Comparison of ENCODE assay signal across 9 mouse cellular contexts in genomic region chr17:3792597-3792996, GRCm38 (mm10).
DNase-seq lines count a peak whose midpoint lies in the region; ATAC-seq and TF ChIP-seq lines count a peak whose summit lies in the region.
"Had no signal": no experiment of that assay in that cellular context is flagged by ENCODE, and none has a peak within 500 bp of the region (broad histone marks: within the 10 kb centered on the region; RNA-seq: fewer than 3 reads in every experiment).

No protein-coding gene starts in this region.

- H3K4me3 ChIP-seq in neural tube, embryonic 15.5 days (replicated peaks) = no peak overlapping the region
- no peak overlapping the region for H3K4me3 ChIP-seq in forebrain, postnatal 0 days (ENCODE audit: low read depth, low read length)
- no peak overlapping the region for H3K4me3 ChIP-seq in midbrain, embryonic 13.5 days (replicated peaks)
- H3K4me3 ChIP-seq: embryonic facial prominence, embryonic 15.5 days; lung, embryonic 15.5 days had no signal

- no peak for TF ChIP-seq POLR2A in brain, embryonic 14.5 days (IDR thresholded peaks at IDR 0.05; ENCODE audit: borderline replicate concordance, extremely low read depth, insufficient read depth, insufficient read length, poor library complexity, severe bottlenecking)

- peak; percentile 15 for DNase-seq in neural tube, embryonic 10.5 days (ENCODE audit: extremely low spot score, low spot score)
- DNase-seq in brain, embryonic 14.5 days (ENCODE audit: low read depth) = peak; percentile 74
- peak; percentile 68 for DNase-seq in forebrain, postnatal 0 days
- DNase-seq in layer of hippocampus, adult 9-11 months = peak; percentile 4

- ATAC-seq in neural tube, embryonic 15.5 days (ENCODE audit: low FRiP score) = no peak
- ATAC-seq in forebrain, postnatal 0 days = peak; percentile 82
- ATAC-seq in midbrain, embryonic 13.5 days = peak; percentile 67; the same call in 1 of the 2 replicates
- ATAC-seq in megakaryocyte, adult 5-6 weeks (ENCODE audit: poor library complexity, severe bottlenecking) = no peak

- peak; percentile 53; the same call in 1 of the 2 replicates for TF ChIP-seq CTCF in brain, embryonic 14.5 days (IDR thresholded peaks at IDR 0.05; ENCODE audit: borderline replicate concordance, extremely low read depth, insufficient read depth, insufficient read length)
- TF ChIP-seq CTCF in forebrain, postnatal 0 days (IDR thresholded peaks at IDR 0.05; ENCODE audit: low read depth) = peak; percentile 74

- H3K9ac ChIP-seq in neural tube, embryonic 15.5 days (replicated peaks) = no peak overlapping the region
- H3K9ac ChIP-seq in forebrain, postnatal 0 days = no peak overlapping the region
- no peak overlapping the region for H3K9ac ChIP-seq in midbrain, embryonic 13.5 days (replicated peaks)
- H3K9ac ChIP-seq: embryonic facial prominence, embryonic 15.5 days; lung, embryonic 15.5 days had no signal

- 29% methylated on average over 2 of the region's 2 CpGs for WGBS in neural tube, embryonic 15.5 days
- 23% methylated on average over 2 of the region's 2 CpGs for WGBS in forebrain, postnatal 0 days
- WGBS in midbrain, embryonic 13.5 days = 23% methylated on average over 2 of the region's 2 CpGs

- no peak overlapping the region for H3K27ac ChIP-seq in neural tube, embryonic 15.5 days (replicated peaks)
- no peak overlapping the region for H3K27ac ChIP-seq in forebrain, postnatal 0 days (ENCODE audit: low read depth, low read length)
- no peak overlapping the region for H3K27ac ChIP-seq in midbrain, embryonic 13.5 days
- H3K27ac ChIP-seq: embryonic facial prominence, embryonic 15.5 days; lung, embryonic 15.5 days had no signal

- H3K9me3 ChIP-seq in neural tube, embryonic 15.5 days (replicated peaks) = no peaks in the 10 kb centered on the region
- H3K9me3 ChIP-seq in forebrain, postnatal 0 days (ENCODE audit: low read length) = no peaks in the 10 kb centered on the region
- no peaks in the 10 kb centered on the region for H3K9me3 ChIP-seq in midbrain, embryonic 13.5 days
- H3K9me3 ChIP-seq: embryonic facial prominence, embryonic 15.5 days; lung, embryonic 15.5 days had no signal

- H3K36me3 ChIP-seq in neural tube, embryonic 15.5 days = no peaks in the 10 kb centered on the region
- H3K36me3 ChIP-seq in forebrain, postnatal 0 days (ENCODE audit: insufficient read depth) = no peaks in the 10 kb centered on the region
- no peaks in the 10 kb centered on the region for H3K36me3 ChIP-seq in midbrain, embryonic 13.5 days
- H3K36me3 ChIP-seq: embryonic facial prominence, embryonic 15.5 days; lung, embryonic 15.5 days had no signal

- H3K4me2 ChIP-seq in neural tube, embryonic 15.5 days = no peak overlapping the region
- no peak overlapping the region for H3K4me2 ChIP-seq in forebrain, postnatal 0 days (ENCODE audit: low read depth)
- H3K4me2 ChIP-seq in midbrain, embryonic 13.5 days (replicated peaks) = no peak overlapping the region
- H3K4me2 ChIP-seq: embryonic facial prominence, embryonic 15.5 days; lung, embryonic 15.5 days had no signal

- no peaks in the 10 kb centered on the region for H3K27me3 ChIP-seq in neural tube, embryonic 15.5 days (replicated peaks)
- H3K27me3 ChIP-seq in forebrain, postnatal 0 days (ENCODE audit: insufficient read depth, low read length) = no peaks in the 10 kb centered on the region
- no peaks in the 10 kb centered on the region for H3K27me3 ChIP-seq in midbrain, embryonic 13.5 days
- H3K27me3 ChIP-seq: embryonic facial prominence, embryonic 15.5 days; lung, embryonic 15.5 days had no signal

- H3K4me1 ChIP-seq in neural tube, embryonic 15.5 days = no peaks in the 10 kb centered on the region
- H3K4me1 ChIP-seq in forebrain, postnatal 0 days (ENCODE audit: insufficient read depth) = no peaks in the 10 kb centered on the region
- H3K4me1 ChIP-seq in midbrain, embryonic 13.5 days (replicated peaks) = no peaks in the 10 kb centered on the region
- H3K4me1 ChIP-seq: embryonic facial prominence, embryonic 15.5 days; lung, embryonic 15.5 days had no signal

Comparison
In these comparisons a context has a peak if more than half of its experiments do, and no peak if none do; other contexts are left out.
1. DNase-seq: peak in every context shown above with its lines; median percentile 74 in brain, embryonic 14.5 days; 68 in forebrain, postnatal 0 days; 15 in neural tube, embryonic 10.5 days; 4 in layer of hippocampus, adult 9-11 months.
2. ATAC-seq: peak in forebrain, postnatal 0 days (single experiment) and midbrain, embryonic 13.5 days (single experiment); none in neural tube, embryonic 15.5 days (single experiment) and megakaryocyte, adult 5-6 weeks (single experiment).